Mouse (Mus musculus) R1 (cell line): ENCODE results near the gene Esr1.
A peak's percentile ranks its signal among the peaks of the same experiment; 100 is the strongest.

ENCODE experiments used
- DNase-seq: peaks from one replicate; pipeline ENCODE4 v3.0.0-alpha.2; 2018; ENCODE audit warnings: low read depth, low spot score

Gene Esr1

DNA sequence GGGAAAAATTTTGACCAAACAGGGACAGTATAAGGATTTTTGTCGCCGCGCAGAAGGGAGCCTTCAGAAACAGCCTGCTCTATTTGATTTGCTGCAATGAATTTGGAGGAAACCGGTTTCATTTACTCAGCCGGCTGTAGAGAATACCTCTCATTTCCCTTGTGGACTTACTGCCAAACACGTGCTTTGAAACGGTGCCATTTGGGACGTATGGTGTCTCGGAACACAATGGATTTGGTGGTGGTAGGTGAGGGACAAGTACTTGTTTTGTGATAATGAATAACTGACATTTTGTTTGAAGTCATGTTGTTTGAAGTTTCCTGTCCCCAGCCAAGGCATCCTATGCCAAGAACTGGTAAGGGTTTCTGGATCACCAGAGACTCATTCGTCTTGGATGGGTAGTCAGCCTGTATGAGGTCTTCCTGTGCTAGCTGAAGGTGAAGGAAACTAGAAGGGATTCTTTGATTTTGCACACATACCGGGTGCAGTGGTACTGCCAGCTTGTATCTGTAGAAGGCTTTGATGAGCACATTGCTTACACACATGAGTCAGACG, 72.4 kb downstream of the Esr1 start:
- DNase-seq: no peak

DNA sequence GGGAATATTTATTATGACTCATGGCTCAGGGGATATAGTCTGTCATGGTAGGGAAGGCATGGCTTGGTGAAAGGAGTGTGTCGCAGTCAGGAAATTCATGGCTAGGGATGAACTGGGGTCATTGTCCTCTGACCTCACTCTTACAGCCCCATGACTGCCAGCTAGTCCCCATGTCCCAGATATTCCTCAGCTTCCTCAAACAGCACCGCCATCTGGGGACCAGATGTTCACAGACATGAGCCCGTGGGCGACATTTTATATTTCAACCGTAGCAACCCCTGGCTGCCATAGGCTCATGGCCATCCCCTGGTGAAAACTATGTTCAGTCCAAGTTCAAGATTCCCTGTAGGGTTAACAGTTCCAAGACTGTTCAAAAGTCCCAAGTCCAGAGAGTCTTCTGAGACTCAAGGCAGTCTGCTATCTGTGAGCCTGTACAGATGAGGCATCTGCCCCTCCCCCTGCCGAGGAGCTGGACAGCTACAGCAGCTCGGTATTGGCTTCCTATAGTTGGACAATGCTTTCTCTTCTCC, 83.0 kb downstream of the Esr1 start:
- DNase-seq: no peak

DNA sequence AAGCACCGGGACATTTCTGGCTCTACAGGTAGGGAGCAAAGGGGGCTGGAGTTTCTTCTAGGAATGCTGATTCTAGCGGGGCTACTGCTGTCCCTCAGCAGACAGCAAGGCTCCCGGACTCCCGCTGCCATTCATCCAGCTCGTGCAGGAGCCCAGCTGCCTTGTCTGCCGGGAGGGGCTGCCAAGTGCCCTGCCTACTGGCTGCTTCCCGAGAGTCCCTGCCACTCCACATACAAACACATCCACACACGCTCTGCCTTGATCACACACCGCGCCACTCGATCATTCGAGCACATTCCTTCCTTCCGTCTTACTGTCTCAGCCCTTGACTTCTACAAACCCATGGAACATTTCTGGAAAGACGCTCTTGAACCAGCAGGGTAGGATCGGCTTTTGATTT, 98.5 kb downstream of the Esr1 start:
- peak; percentile 29 for DNase-seq

DNA sequence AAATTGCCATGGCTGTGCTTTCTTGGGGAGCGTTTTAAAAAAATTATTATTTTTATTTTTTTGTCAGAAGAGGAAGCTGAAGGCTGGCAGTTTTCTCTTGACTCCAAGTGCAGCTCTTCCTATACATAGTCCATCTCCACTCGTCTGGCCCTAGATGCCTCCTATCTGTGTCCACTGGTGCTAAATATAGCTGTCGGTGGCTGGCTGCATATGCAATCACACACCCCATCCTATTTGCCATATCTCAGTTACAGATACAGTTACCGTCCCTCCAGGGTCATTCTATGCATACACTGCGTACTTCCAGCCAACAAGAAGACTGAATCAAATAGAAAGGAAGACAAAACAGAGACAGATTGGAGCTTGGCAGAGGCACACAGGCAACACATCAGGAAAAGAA, 100.0 kb downstream of the Esr1 start:
- no peak for DNase-seq

DNA sequence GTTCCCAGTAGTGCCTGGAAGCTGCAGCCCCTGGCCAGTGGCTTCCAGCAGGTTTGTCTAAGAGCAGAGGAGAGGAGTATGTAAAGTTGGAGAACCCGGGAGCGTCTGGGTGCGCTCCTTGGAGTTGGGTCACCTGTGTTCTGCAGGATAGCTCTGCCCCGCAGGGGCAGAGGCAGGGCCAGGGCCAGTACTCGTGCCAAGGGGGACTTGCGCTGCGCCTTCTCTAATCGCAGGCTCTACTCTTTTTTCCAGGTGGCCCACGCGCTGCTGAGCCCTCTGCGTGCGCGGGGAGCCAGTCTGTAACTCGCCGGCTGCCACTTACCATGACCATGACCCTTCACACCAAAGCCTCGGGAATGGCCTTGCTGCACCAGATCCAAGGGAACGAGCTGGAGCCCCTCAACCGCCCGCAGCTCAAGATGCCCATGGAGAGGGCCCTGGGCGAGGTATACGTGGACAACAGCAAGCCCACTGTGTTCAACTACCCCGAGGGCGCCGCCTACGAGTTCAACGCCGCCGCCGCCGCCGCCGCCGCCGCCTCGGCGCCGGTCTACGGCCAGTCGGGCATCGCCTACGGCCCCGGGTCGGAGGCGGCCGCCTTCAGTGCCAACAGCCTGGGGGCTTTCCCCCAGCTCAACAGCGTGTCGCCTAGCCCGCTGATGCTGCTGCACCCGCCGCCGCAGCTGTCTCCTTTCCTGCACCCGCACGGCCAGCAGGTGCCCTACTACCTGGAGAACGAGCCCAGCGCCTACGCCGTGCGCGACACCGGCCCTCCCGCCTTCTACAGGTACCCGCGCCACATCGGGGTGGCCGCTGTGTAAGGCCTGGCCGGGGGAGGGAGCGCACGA, 100.9 kb downstream of the Esr1 start:
- peak; percentile 47 for DNase-seq

DNA sequence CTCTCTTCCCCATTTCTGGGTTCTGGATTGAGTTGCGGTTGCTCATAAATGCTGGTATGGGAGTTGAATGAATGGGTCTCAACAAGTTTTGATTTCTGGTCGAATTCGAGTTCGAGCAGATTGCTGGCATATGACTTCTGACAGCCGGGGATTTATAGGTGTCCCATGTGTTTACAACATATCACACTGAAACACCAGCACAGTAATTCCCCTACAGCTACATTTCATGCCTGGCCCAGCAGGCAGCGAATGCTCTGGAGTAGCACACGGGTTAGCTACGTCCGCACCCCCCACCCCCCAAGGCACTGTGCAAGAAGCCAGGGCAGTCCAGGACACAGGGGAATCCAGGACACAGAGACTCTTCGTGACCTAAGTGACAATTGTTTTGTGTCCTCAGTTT, 102.0 kb downstream of the Esr1 start:
- no peak for DNase-seq

DNA sequence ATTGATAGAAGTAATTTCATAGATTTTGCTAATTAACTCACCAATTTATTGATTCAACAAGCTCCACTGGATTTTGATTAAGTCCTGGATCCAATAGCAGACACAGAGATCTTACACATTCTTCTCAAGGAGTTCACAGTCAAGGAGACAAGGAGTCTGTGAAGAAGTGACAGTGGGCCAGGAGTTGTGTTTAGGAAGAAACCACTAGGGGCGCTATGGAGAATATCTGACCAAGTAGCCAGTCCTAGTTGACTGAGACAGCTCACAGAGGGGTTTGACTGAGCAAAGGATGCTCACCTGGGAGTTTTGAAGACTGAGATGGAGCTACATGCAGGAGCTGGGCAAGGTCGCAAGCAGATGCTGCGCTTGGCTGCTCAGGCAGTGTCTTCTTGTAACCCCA, 113.5 kb downstream of the Esr1 start:
- peak; percentile 59 for DNase-seq

DNA sequence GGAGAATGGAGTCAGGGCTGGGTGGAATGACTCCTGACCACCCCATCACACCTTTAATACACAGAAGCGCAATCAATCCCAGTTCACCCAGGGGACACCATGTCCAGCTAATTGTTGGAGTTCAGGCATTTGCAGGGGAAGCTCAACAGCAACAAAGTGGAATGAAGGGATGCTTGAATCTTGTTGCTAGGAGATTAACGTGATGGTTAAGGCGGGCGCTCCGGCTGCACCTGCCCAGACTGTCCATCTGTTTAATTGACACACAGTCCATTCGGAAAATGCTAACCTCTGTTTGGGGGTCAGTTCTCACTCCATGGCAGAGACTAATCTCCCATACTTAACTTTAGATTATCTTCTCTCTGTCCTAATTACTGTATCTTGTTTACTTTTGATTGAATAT, 114.7 kb downstream of the Esr1 start:
- DNase-seq: no peak

DNA sequence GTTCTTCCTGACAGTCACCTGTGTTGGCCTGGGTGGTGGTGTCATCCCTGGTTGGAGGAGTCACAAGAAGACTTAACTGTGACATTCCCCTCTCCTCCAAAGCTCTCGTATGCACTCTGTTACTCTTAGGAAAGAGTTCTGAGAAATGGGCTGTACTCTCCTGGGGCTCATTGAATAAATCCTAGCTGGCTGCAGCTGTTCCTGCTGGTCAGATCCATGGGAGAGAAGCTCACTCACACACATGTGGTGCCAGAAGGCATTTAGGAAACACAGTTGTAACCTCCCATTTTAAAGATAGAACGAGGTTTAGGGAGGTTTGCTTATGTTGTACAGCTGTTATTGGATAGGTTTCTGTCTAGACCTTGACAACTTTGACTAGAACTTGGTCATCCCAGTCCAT, 120.9 kb downstream of the Esr1 start:
- no peak for DNase-seq

DNA sequence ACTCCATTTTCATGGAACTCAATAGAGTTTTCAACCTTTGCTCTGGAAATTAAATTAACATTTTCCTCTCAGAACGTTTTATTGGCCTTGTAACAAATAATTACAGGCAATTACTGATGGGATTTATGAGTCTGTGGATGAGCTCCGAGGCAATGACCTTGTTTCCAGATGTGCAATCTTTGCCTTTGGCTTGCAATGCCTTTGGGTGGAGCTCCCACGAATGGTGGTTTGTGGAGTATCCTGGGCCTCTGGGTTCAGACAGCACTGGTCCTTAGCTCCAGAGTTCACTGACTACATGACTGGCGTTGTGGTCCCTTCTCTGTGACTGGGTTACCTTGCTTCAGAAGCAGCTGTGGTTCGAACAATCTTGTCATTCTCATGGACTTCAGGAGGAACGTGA, 122.6 kb downstream of the Esr1 start:
- DNase-seq: no peak

DNA sequence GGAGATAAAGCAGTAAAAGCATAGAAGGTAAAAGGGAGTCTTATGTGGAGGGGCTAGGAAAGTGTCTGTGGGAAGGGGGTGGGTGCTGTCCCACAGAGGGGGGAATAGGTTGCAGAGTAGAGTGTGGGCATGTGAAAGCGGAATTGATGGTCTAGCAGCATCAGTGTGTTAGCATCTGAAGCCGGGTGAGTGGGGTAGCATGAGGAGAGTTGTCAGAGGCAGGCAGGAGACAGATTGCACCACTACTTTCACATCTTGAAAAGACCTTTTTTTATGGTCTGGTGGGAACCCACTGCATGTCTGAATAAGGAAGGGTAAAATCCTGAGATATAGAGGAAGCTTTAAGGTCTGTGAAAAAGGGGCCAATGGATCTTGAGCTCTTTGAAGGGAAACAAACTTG, 123.5 kb downstream of the Esr1 start:
- DNase-seq: no peak

DNA sequence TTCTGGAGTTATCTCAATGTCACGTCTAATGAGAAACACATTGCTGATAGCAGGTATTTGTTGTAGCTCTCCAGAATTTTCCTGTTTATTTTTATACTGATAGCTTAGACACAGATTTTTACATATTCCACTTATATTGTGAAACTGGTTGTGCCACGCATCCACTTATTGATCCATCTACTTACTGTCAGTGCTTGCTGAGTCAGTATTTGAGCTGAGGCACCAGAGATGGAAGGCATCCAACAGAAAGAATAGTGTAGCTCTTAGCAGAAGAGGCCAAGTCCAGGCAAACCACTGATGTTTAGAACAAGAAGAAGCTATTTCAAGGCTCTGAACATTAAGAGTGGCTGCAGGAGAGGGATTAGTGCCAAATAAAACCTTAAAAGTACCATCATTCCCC, 126.9 kb downstream of the Esr1 start:
- DNase-seq: no peak

DNA sequence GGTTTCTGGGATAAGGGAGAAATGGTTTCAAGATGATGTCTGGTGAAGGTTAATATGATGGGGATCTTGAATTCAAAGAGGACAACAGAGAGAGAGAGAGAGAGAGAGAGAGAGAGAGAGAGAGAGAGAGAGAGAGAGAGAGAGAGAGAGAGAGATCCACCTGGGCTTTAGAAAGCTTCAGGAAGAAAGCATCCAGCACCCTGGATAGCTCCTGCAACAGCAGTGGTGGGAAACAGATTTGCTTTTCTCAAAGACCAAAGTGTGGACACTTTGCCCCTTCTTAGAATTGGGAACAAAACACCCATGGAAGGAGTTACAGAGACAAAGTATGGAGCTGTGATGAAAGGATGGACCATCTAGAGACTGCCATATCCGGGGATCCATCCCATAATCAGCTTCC, 139.7 kb downstream of the Esr1 start:
- DNase-seq: peak; percentile 25

DNA sequence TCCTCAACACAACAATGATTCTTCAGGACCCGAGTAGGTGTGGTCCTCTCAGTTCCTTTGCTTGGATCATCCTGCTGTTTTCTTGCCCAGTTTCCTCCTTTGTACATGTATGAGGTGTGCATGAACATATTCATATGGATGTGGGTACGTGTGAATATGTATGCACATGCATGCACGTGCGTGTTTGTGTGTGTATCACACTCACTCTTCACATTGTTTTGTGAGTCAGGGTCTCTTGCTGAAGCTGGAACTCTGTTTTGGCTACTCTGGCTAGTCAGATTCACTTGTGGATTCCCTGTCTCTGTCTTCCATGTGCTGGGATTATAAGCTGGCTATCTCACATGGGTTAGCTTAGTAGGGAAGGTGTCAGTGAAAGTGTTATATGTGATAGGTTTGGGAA, 141.6 kb downstream of the Esr1 start:
- no peak for DNase-seq

DNA sequence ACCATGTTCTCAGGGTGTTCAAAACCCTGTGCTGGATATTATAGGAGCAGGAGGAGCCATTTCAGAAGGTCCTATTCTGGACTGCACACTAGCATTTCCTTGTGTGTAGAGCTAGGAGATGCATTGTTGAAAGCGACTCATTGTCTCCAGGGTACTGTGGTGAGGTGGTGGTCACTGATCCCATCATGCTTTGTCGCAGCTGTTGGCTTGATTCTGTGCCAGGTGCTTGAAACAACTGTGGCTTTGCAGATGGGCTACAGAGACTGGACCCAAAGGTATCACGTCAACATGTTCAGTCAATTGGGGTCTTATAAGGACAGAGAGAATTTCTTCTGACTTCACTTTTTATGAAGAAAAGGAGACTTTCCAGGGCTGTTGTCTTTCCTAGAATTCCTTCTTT, 164.1 kb downstream of the Esr1 start:
- no peak for DNase-seq

DNA sequence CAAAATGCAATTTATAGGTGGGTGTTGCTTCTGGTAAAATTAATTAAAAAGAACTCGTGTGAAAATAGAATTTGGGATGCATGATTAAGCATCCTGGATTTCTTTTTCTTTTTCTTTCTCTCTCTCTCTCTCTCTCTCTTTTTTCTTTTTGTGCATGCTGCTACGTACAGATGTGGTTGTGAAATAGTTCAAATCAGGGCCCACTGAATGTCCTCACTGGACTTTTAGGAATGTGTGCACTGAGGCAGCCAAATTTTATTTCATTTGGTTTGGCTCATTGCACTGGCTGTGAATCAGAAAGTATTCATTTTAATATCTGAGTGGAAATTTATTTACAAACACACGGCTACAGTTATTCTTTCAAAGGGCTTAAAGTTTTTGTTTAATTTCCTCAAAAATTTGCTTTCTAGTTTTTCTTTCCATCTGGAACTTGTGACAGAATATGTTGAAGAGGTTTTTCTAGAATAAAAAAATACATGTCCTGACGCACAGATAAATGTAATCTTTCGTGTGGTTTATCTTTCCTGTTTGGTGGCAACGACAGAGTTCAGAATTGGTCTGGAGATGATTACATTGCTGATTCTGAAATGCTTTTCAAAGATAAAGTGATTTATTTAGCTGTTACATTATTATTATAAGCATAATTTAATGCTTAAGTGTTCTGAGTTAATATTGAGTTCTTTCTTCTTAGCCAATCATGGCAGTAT, 164.8 kb downstream of the Esr1 start:
- DNase-seq: no peak

DNA sequence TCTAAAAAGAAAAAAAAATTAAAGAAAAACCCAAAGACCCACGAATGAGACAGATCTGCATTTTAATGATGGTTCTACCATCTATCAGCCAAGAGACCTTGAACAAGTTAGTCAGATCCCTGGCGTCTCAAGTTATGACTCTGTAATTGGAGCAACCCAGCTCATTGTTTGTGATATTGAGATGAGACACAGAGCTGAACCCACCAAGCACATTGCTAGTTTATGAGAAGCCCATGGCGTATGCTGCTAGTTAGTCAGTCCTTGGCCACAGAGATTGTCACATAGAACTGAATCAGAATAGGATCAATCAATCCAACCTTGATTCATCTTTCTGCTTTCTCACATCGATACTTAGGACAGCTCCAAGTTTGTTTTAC, 165.3 kb downstream of the Esr1 start:
- no peak for DNase-seq

DNA sequence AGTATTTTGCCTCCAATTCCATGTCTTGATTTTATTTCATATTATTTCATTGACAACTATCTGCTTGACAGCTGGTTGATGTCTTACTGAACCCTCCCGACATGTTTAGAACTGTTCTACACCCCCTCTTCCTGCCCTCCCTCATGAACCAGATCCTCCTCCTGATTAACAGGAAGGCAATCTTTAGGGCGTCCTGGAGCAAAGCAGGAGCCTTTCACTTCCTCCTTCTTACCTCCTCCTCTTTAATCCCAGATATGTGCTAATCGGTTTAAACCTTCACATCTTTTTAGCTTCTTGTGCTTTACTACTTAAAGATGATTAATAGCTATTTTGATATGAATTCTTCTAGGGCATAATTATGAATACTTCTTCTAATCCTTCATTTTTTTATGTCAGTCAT, 166.6 kb downstream of the Esr1 start:
- no peak for DNase-seq

DNA sequence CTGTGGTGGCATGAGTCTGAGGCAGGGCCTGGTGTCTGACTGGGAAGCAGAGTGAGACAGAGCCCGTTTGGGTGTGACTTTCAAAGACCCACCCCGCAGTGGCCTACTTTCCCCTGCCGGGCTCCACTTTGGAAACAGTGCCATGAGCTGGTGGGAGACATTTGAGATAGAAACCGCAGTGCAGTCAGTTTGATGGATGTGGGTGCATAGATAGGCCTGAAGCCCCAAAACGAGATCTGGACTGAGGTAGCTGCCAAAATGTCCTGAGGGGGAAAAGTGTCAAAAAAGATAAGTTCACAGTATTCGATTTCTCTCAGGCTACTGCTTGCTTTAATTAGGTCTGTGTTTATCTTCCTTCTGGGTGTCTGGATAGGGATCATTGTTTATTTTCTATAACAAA, 169.5 kb downstream of the Esr1 start:
- no peak for DNase-seq

DNA sequence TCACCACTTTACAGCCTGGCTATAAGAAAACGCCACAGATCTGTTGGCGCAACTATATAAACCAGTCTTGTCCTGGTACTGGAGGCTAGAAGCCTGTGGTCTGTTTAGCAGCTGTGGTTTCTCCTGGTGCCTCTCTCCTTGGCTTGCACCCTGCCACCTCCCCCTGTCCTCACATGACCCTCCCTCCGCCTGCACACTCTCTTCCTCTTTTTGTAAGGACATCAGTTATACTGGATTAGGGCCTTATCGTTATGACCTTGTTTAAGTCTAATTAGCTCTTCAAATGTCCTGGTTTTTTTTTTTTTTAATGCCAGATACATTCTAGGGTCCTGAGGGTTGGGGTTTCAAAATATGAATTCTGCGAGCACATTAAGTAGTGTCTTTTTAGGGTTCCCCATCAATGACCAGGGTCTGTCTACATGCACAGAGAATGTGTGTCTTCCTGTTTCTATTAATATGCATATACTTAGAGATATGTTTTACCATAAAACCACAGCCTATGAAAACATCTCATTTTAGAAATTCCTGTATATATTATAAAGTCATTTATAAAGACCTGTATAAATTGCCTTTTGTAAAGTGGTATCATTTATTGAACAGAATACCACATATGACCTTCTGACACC, 175.7 kb downstream of the Esr1 start:
- no peak for DNase-seq

DNA sequence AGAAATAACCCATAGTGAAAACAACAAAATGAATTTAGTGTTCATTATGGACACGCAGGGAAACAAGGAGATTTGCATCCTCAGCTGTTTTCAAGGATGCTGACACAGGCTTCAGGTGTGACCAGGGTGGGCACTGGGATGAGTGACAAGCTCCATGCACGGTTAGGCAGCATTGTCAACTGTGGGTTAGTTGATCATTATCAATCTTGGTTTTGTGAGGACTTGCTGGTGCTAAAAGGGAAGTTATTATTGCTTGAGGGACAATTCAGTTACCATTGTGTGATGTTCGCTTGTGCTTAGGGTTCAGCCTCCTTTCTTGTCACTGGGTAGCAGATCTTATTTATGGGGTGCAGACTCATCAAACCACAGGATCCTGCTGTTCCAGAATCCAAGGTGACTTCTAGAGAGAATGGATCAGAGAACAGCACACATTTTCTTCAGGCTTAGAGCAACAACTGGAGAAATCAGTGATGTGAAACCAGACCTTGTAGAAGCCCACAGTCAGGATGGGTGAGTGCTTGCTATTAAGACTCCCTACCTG, 186.9 kb downstream of the Esr1 start:
- no peak for DNase-seq

DNA sequence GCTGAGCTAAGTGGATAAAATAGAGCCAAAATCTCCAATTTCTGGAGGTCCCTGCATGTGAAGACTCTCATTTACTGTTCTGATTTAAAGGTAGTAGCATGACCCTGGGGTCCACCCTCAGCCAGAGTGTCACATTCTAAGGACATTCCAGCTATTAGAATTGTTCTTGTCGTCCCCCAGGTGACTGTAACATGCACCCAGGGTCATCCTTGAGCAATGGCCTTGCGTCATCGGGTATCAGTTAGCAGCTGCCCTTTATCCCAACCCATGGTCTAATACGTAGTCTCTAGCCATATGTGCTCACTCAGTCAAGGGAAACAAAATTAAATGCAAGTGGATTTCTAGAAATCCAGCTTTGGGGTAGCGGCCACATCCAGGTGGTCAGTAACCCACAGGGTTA, 213.0 kb downstream of the Esr1 start:
- no peak for DNase-seq
